Mouse (Mus musculus) liver, adult 2 months (tissue): ENCODE results near the gene Mrpl43. TPM values are rescaled to one million over a fixed set of nuclear protein-coding genes. Genes with fewer than 3 reads are reported as not detected.

Source experiments
- DNase-seq: peaks from one replicate; pipeline ENCODE4 v3.0.0-alpha.2; 2011; ENCODE audit warnings: low read depth, low spot score; ENCODE audit errors: extremely low read depth
- H3K27ac ChIP-seq: fragments of 200-500 bp; replicated peaks from 2 replicates; pipeline ENCODE4 v1.5.1; 2012; ENCODE audit warnings: low read depth, mild to moderate bottlenecking, control low read depth, inconsistent platforms, low read length; ENCODE audit not compliant: insufficient read depth
- H3K27me3 ChIP-seq: fragments of 200-500 bp; 2 replicates; pipeline ENCODE4 v1.6.1; 2012; ENCODE audit warnings: mild to moderate bottlenecking, moderate library complexity, low read length, inconsistent platforms; ENCODE audit not compliant: control insufficient read depth, insufficient read depth
- H3K36me3 ChIP-seq: fragments of 200-500 bp; 2 replicates; pipeline ENCODE4 v1.6.1; 2012; ENCODE audit warnings: low read length, inconsistent platforms; ENCODE audit not compliant: control insufficient read depth, insufficient read depth
- H3K4me1 ChIP-seq: fragments of 200-500 bp; 2 replicates; pipeline ENCODE4 v1.6.1; 2011; ENCODE audit warnings: low read length; ENCODE audit not compliant: control insufficient read depth, insufficient read depth
- H3K4me3 ChIP-seq: fragments of 200-500 bp; 2 replicates; pipeline ENCODE4 v1.5.1; 2011; ENCODE audit warnings: low read depth, mild to moderate bottlenecking, control low read depth, low read length, moderate library complexity; ENCODE audit not compliant: insufficient read depth
- H3K79me2 ChIP-seq: fragments of 200-500 bp; 2 replicates; pipeline ENCODE4 v1.6.1; 2012; ENCODE audit warnings: inconsistent platforms, mild to moderate bottlenecking, low read length, moderate library complexity; ENCODE audit not compliant: control insufficient read depth, insufficient read depth
- H3K9ac ChIP-seq: fragments of 200-500 bp; 2 replicates; pipeline ENCODE4 v1.6.1; 2012; ENCODE audit warnings: low read depth, mild to moderate bottlenecking, control low read depth, inconsistent platforms, low read length
- CTCF ChIP-seq: fragments of 200-500 bp; IDR thresholded peaks from 2 replicates; pipeline ENCODE4 v1.5.1; 2011; ENCODE audit warnings: low read depth, low read length, control low read depth
- POLR2A ChIP-seq: fragments of 200-500 bp; IDR thresholded peaks from 2 replicates; pipeline ENCODE4 v1.6.1; 2011; ENCODE audit warnings: low read length, control low read depth; ENCODE audit not compliant: insufficient read depth; ENCODE audit errors: extremely low read depth
- WGBS: fragments of 180-500 bp; shearing (Covaris S2); methylation state at CpG from one replicate; pipeline ENCODE4 v1.1.7; 2018; 5-methylcytosine and 5-hydroxymethylcytosine counted together
- polyA plus RNA-seq: library from polyadenylated mRNA; depleted of rRNA; stranded (reverse); fragments of >200 nt; gene quantifications from 2 replicates; pipeline ENCODE4 v1.2.3, GENCODE M21; 2012
- total RNA-seq: library from RNA; depleted of rRNA; stranded (reverse); fragments of >200 nt; gene quantifications from 2 replicates; pipeline ENCODE4 v1.2.3, GENCODE M21; 2014

Mrpl43 gene
- total and polyA plus RNA-seq, 2 experiments, result 26.6 to 76.2 TPM

- H3K27ac ChIP-seq, result peak overlapping the region; percentile 38
- no peaks in the 10 kb centered on the region for H3K79me2 ChIP-seq
- peak overlapping the region; percentile 52 for H3K4me3 ChIP-seq
- peaks cover 8% of the 10 kb centered on the region for H3K4me1 ChIP-seq
- peak overlapping the region; percentile 53 for H3K9ac ChIP-seq
- no peaks in the 10 kb centered on the region for H3K36me3 ChIP-seq
- TF ChIP-seq POLR2A (no peak), CTCF (no peak)
- WGBS, result 53% methylated on average over 11 of the region's 11 CpGs
- H3K27me3 ChIP-seq, result peaks cover 3% of the 10 kb centered on the region; the same call in 1 of the 2 replicates
- DNase-seq, result no peak
These were observed 41.8 kb upstream of the Mrpl43 start for GRCm38 (mm10) chr19:45047935-45048643.

GRCm38 (mm10) chr19:45047417-45047934 lies 41.2 kb upstream of the Mrpl43 start, which contains the start of gene Sfxn3:
TSS of gene Sfxn3 (plus strand) at chr19:45047503.
- no peaks in the 10 kb centered on the region for H3K36me3 ChIP-seq
- H3K4me1 ChIP-seq, result peaks cover 8% of the 10 kb centered on the region
- H3K27ac ChIP-seq, result peak within 1 kb of the TSS; percentile 38
- 1% methylated on average over 26 of the region's 26 CpGs for WGBS
- no peaks in the 10 kb centered on the region for H3K79me2 ChIP-seq
- peaks cover 3% of the 10 kb centered on the region; the same call in 1 of the 2 replicates for H3K27me3 ChIP-seq
- TF ChIP-seq CTCF, result peak; percentile 75
- TF ChIP-seq POLR2A, result no peak
- H3K4me3 ChIP-seq, result peak within 1 kb of the TSS; percentile 52
- DNase-seq, result peak; percentile 46
- H3K9ac ChIP-seq, result peak within 1 kb of the TSS; percentile 53

GRCm38 (mm10) chr19:45046523-45047321 lies 40.5 kb upstream of the Mrpl43 start:
- DNase-seq, result no peak
- Histone ChIP-seq H3K36me3 (no peaks in the 10 kb centered on the region), H3K79me2 (no peaks in the 10 kb centered on the region), H3K9ac (peak overlapping the region; percentile 13; the same call in 1 of the 2 replicates), H3K27ac (0 out of 2 replicates have a peak overlapping the region, but pooled peaks have one; percentile 1), H3K4me3 (peak overlapping the region; percentile 19), H3K27me3 (peaks cover 3% of the 10 kb centered on the region; the same call in 1 of the 2 replicates), H3K4me1 (peaks cover 8% of the 10 kb centered on the region)
- 4% methylated on average over 34 of the region's 34 CpGs for WGBS
- no peak for TF ChIP-seq POLR2A
- peak; percentile 12; the same call in 1 of the 2 replicates for TF ChIP-seq CTCF

GRCm38 (mm10) chr19:45045651-45046050 lies 39.4 kb upstream of the Mrpl43 start, which contains the start of gene Pdzd7:
TSS of gene Pdzd7 (minus strand) at chr19:45045717.
- DNase-seq, result no peak
- H3K9ac ChIP-seq, result no peak within 1 kb of the TSS
- peaks cover 3% of the 10 kb centered on the region; the same call in 1 of the 2 replicates for H3K27me3 ChIP-seq
- H3K36me3 ChIP-seq, result no peaks in the 10 kb centered on the region
- peaks cover 8% of the 10 kb centered on the region for H3K4me1 ChIP-seq
- H3K79me2 ChIP-seq, result no peaks in the 10 kb centered on the region
- H3K4me3 ChIP-seq, result peak within 1 kb of the TSS; percentile 19; the same call in 1 of the 2 replicates
- no peak within 1 kb of the TSS for H3K27ac ChIP-seq
- WGBS, result 75% methylated on average over 5 of the region's 5 CpGs
- TF ChIP-seq POLR2A (no peak), CTCF (no peak)

GRCm38 (mm10) chr19:45045236-45045635 lies 39.0 kb upstream of the Mrpl43 start:
- Histone ChIP-seq H3K27ac (no peak overlapping the region), H3K4me3 (no peak overlapping the region), H3K36me3 (no peaks in the 10 kb centered on the region), H3K4me1 (peaks cover 8% of the 10 kb centered on the region), H3K27me3 (peaks cover 7% of the 10 kb centered on the region; the same call in 1 of the 2 replicates), H3K79me2 (no peaks in the 10 kb centered on the region), H3K9ac (no peak overlapping the region)
- 54% methylated on average over 15 of the region's 15 CpGs for WGBS
- no peak for TF ChIP-seq CTCF
- TF ChIP-seq POLR2A, result no peak
- DNase-seq, result no peak
